Mouse (Mus musculus): ENCODE results near the gene Gm4791. TPM values are rescaled to one million over a fixed set of nuclear protein-coding genes. Genes with fewer than 3 reads are reported as not detected.

The Gm4791 gene
- total and polyA plus RNA-seq, 3 experiments: not detected

DNA sequence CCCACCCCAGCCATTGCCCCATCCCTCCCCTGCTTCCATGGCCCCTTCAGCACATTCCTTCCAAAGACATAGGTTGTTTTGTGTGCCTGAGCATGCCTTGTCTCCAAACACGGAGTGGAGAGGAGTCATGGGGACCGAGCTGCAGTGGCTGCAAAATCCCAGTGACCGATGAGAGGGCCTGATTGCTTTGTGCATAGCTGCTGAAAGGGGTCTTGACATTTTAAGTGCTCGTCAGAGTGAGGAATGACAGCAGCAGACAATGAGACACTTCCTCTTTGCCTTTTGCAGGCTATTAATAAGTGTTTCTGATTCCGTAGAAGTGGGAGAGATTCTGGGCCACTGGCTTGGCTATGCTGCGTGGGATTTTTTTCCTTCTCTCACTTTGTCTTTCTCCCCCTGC is 29.6 kb upstream of the Gm4791 start:
- Histone ChIP-seq H3K4me3 (replicated peaks in 1 of 3; ENCODE audit: low read depth in 2 of 3, low read length in 2 of 3, poor library complexity in 1 of 3) (no peak overlapping the region), H3K27ac (ENCODE audit: insufficient read depth, low read depth) (no peak overlapping the region), H3K36me3 (replicated peaks in 1 of 2; ENCODE audit: control insufficient read depth in 1 of 2, insufficient read depth in 1 of 2, low read length in 1 of 2) (no peaks in the 10 kb centered on the region), H3K9ac (ENCODE audit: insufficient read depth, low read depth) (no peak overlapping the region), H3K4me2 (ENCODE audit: insufficient read depth, low read depth, poor library complexity, severe bottlenecking) (no peak overlapping the region), H3K9me3 (replicated peaks; ENCODE audit: low read length) (peaks cover 82% of the 10 kb centered on the region), H3K79me2 (replicated peaks; ENCODE audit: control insufficient read depth, extremely low read depth, insufficient read depth, poor library complexity, severe bottlenecking) (no peaks in the 10 kb centered on the region), H3K27me3 (replicated peaks) (no peaks in the 10 kb centered on the region), H3K4me1 (ENCODE audit: control insufficient read depth in 1 of 2, insufficient read depth in 2 of 2) (no peaks in the 10 kb centered on the region)
- in situ Hi-C loops (cut with MboI; ENCODE audit: low pct_ligation_motif_present, low pct_unique_long_range_greater_than_20kb, low sequenced_read_pairs): no loop called here
- dilution Hi-C loops (cut with MboI; ENCODE audit: extremely low pct_ligation_motif_present, extremely low pct_unique_long_range_greater_than_20kb, low sequenced_read_pairs): no loop called here
- TF ChIP-seq JUN (IDR thresholded peaks at IDR 0.05; ENCODE audit: insufficient read depth, low read depth, low read length) (no peak), MYC (IDR thresholded peaks at IDR 0.05; ENCODE audit: low read depth, low read length) (no peak), MAX (IDR thresholded peaks at IDR 0.05; ENCODE audit: low read length) (no peak), TCF12 (IDR thresholded peaks at IDR 0.05; ENCODE audit: low read depth, low read length) (no peak), GABPA (IDR thresholded peaks at IDR 0.05; ENCODE audit: insufficient replicate concordance, low read depth, low read length) (no peak), ZMIZ1 (IDR thresholded peaks at IDR 0.05; ENCODE audit: low read depth, low read length) (no peak)
- no peak for DNase-seq (ENCODE audit: extremely low read depth)

DNA sequence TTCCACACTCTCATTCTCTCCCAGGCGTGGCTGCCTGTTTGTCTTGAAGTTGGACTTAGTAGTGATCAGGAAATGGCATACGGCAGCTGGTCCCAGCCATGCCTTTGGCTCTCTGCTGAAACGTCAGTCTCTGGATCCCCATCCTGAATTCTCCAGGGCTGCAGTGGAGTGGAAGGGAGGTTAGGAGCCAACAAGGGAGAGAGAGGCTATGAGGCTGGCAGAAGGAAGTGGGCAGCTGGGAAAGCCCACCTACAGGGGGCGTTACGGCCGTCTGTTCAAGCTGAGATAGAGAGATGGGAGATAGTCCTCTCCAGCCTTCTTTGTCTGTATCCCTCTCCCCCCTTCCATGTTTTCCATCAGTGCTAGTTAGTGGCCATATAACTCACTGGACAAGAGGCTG is 29.1 kb upstream of the Gm4791 start:
- Histone ChIP-seq H3K9ac (ENCODE audit: insufficient read depth, low read depth) (no peak overlapping the region), H3K4me1 (ENCODE audit: control insufficient read depth in 1 of 2, insufficient read depth in 2 of 2) (no peaks in the 10 kb centered on the region), H3K9me3 (replicated peaks; ENCODE audit: low read length) (peaks cover 78% of the 10 kb centered on the region), H3K36me3 (replicated peaks in 1 of 2; ENCODE audit: control insufficient read depth in 1 of 2, insufficient read depth in 1 of 2, low read length in 1 of 2) (no peaks in the 10 kb centered on the region), H3K27me3 (replicated peaks) (no peaks in the 10 kb centered on the region), H3K27ac (ENCODE audit: insufficient read depth, low read depth) (no peak overlapping the region), H3K4me3 (replicated peaks in 1 of 3; ENCODE audit: low read depth in 2 of 3, low read length in 2 of 3, poor library complexity in 1 of 3) (no peak overlapping the region), H3K4me2 (ENCODE audit: insufficient read depth, low read depth, poor library complexity, severe bottlenecking) (no peak overlapping the region), H3K79me2 (replicated peaks; ENCODE audit: control insufficient read depth, extremely low read depth, insufficient read depth, poor library complexity, severe bottlenecking) (no peaks in the 10 kb centered on the region)
- TF ChIP-seq HCFC1 (IDR thresholded peaks at IDR 0.05; ENCODE audit: low read depth, low read length) (no peak), USF1 (IDR thresholded peaks at IDR 0.05; ENCODE audit: low read depth, low read length) (no peak), MAX (IDR thresholded peaks at IDR 0.05; ENCODE audit: low read length) (no peak), POLR2AphosphoS2 (IDR thresholded peaks at IDR 0.05; ENCODE audit: low read depth, low read length) (no peak), JUN (IDR thresholded peaks at IDR 0.05; ENCODE audit: insufficient read depth, low read depth, low read length) (no peak), PAX5 (IDR thresholded peaks at IDR 0.05; ENCODE audit: low read length) (no peak), ELF1 (IDR thresholded peaks at IDR 0.05; ENCODE audit: low read depth, low read length) (no peak), BHLHE40 (IDR thresholded peaks at IDR 0.05; ENCODE audit: low read depth, low read length) (no peak), ZNF384 (IDR thresholded peaks at IDR 0.05; ENCODE audit: low read depth, low read length) (no peak), MXI1 (IDR thresholded peaks at IDR 0.05; ENCODE audit: low read depth, low read length) (no peak), CHD2 (IDR thresholded peaks at IDR 0.05; ENCODE audit: low read length) (no peak), ETS1 (conservative IDR thresholded peaks at IDR 0.05; ENCODE audit: low read depth, low read length) (no peak), CTCF (conservative IDR thresholded peaks at IDR 0.05 in 1 of 2, IDR thresholded peaks at IDR 0.05 in 1 of 2; ENCODE audit: low read depth in 2 of 2, low read length in 2 of 2) (no peak), EP300 (IDR thresholded peaks at IDR 0.05; ENCODE audit: low read length) (no peak)
- in situ Hi-C loops (cut with MboI; ENCODE audit: low pct_ligation_motif_present, low pct_unique_long_range_greater_than_20kb, low sequenced_read_pairs): no loop called here
- no peak for DNase-seq (ENCODE audit: extremely low read depth)
- dilution Hi-C loops (cut with MboI; ENCODE audit: extremely low pct_ligation_motif_present, extremely low pct_unique_long_range_greater_than_20kb, low sequenced_read_pairs): no loop called here

Data from CH12.LX (cell line).